Mouse (Mus musculus): ENCODE measurements at regions not wholly inside any gene's neighbourhood (a gene's known extent, or its start where the extent isn't known, plus 50 kb on each side); places are given as distances from the start of the nearest gene placed in this dataset.

- DNase-seq (ENCODE audit: low read depth) = no peak
Observed at GRCm38 (mm10) chr8:54330106-54330505, 199.3 kb upstream of the Asb5 start.

- DNase-seq (ENCODE audit: low read depth) = peak; percentile 3
Observed at GRCm38 (mm10) chr8:54331883-54332282, 197.5 kb upstream of the Asb5 start.

DNA sequence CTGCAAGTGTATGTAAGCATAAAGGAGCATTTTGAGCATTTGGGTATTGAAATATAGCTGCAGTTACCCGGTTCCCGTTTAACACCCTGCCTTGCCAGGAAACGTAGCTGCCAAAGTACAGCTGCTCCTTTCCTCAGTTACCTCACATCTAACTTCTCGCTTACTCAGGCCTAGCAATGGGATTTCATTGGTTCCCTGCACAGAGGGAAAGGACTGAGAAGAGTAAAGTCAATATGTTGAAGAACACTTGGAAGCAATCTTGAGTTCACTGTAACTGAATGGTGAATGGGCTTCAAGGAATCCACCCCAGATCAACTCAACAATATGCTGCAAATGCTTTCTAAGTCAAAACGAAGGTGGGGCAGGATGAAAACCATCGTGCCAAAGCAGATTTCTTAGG is 178.3 kb upstream of the Asb5 start:
- no peak for DNase-seq (ENCODE audit: low read depth)

DNA sequence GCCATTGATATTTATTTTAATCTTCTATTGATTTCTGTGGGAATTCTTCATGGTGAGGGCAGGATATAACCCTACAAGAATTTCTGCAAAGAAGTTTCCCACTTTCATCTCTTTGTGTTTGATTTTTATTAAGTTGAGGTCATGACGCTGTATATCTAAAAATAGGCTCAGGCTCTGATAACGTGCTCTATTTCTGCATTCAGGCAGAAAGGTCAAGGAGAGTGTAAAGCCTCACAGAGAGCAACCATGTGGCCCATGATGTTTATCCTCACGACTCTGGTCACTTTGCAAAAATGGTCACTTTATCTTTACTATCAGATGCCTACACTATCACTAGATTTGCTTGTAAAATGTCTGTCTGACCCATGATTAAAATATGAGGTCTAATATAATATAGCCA is 167.7 kb upstream of the Asb5 start:
- DNase-seq (ENCODE audit: low read depth) = no peak

- DNase-seq (ENCODE audit: low read depth) = no peak
Observed at GRCm38 (mm10) chr8:54370501-54370900, 158.9 kb upstream of the Asb5 start.

- no peak for DNase-seq (ENCODE audit: low read depth)
Observed at GRCm38 (mm10) chr8:54371073-54371472, 158.3 kb upstream of the Asb5 start.

DNA sequence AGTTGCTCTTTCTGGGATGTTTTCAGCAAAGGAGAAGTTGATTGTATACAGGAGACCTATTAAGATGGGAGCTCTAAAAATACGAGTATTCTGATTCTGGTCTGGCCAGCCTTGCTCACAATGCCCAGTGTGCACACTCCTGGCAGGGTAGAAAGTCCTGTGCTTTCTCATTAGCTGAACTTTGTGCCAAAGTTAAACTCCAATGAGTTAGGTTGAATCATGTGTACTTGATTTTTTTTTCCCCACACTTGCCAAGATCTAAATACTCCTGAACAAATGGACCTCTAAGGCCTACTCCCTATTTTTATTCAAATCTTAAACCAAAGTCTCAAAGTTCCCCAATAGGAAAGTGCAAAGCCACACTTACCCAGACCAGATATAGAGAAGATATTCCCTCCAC is 156.5 kb upstream of the Asb5 start:
- DNase-seq (ENCODE audit: low read depth) = no peak

GRCm38 (mm10) chr8:54375373-54376098 is 153.8 kb upstream of the Asb5 start:
- no peak for DNase-seq (ENCODE audit: low read depth)

DNA sequence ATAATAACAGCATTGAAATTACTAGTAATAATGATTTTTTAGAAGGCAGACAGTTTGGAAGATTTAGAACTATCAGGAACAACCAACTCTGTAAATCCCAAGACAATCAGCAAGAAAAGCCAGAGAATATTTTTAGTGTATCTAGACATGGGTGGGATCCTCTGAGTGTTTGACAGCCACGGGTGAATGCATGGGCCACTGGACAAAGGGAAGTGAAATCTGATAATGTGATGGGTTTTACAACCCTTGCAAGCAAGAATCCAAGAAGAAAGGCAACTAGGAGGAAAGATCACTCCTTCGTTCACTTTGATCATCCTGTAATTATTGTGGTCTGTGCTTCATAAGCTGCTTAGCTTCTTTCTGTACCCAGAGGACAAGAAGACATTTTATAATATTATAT is 149.2 kb upstream of the Asb5 start:
- no peak for DNase-seq (ENCODE audit: low read depth)

- DNase-seq (ENCODE audit: low read depth) = no peak
Observed at GRCm38 (mm10) chr8:54392866-54393265, 136.5 kb upstream of the Asb5 start.

DNA sequence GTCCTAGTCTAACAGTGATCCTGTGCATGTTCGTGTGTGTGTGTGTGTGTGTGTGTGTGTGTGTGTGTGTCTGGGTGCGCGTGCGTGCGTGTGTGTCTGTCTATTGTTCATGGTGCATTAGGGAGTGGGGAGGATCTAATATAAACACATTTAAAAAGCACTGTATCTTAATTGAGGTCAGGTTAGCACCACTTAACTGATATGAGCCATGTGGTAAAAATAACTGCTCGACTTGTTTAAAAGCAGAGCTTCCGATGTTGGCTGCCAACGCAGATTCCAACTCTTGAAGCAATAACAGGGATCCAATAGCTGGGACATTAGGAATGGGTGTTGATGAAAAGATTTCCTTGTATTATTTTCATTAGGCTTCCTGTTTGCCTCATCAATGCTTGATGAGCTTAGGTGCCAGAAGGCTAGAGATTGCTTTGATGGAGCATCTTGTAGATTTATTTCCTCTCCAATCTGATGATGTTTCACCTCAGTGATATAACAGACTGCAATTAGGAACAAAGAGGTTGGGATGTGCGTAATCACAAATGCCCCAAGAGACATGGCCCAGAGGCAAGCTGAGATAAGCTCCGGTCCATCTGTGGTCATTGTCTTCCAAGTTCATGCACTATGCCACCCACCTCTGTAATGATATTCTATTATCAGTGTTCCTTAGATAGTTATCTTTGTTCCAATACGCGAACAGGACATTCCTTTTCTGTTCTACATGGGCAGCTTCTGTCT is 135.7 kb upstream of the Asb5 start:
- DNase-seq (ENCODE audit: low read depth) = no peak

- DNase-seq (ENCODE audit: low read depth) = no peak
Observed at GRCm38 (mm10) chr8:54405723-54406122, 123.7 kb upstream of the Asb5 start.

DNA sequence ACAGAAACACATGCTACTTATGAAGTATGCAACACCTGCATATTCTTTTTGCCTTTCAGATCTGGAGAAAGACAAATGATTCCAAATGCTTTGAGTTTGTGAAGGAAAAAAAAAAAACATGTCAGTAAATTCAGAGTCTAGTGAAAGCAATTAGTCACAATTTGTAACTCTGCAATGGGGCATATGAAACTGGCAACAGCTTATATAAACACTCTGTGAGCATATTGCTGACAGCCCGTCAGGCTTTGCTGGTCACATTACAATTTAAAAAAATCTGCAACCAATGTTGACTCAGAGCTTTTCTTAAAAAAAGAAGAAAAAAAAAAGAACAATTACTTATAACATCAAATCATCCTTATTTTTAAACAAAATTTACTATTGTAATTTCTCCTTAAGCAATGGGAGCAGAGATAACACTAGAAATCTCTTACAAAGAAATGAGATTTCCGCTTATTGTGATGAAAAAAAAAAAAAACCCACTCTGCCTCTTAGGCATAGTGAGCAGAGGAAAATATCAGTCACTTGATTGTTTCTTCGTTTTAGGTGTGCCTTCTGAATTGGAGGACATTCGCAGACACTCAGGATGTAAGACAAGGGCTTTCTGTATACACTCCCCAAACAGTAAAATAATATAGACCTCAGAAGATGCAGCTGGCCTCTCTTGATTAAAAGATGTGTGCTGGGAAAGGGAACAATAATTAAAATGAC is 115.1 kb upstream of the Asb5 start:
- no peak for DNase-seq (ENCODE audit: low read depth)

DNA sequence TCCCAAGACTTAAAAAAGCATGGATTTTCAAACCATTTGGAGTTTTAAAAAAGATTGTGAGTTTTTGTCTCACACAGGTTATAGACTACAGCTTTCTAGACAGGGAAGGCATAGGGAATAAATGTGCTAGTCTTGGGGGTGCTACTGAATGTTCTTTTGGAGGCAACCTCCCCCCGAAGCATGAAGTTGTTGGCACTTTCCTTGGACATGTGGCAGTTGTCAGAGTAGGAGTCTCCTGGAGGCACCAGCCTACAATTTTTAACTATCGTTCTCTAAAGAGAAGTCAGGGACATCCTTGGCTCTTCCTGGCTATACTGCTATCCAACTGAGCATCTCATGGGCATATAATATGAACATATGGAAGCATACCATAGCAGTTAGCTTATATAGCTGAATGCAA is 112.7 kb upstream of the Asb5 start:
- no peak for DNase-seq (ENCODE audit: low read depth)

- DNase-seq (ENCODE audit: low read depth) = no peak
Observed at GRCm38 (mm10) chr8:54418035-54418434, 111.3 kb upstream of the Asb5 start.

DNA sequence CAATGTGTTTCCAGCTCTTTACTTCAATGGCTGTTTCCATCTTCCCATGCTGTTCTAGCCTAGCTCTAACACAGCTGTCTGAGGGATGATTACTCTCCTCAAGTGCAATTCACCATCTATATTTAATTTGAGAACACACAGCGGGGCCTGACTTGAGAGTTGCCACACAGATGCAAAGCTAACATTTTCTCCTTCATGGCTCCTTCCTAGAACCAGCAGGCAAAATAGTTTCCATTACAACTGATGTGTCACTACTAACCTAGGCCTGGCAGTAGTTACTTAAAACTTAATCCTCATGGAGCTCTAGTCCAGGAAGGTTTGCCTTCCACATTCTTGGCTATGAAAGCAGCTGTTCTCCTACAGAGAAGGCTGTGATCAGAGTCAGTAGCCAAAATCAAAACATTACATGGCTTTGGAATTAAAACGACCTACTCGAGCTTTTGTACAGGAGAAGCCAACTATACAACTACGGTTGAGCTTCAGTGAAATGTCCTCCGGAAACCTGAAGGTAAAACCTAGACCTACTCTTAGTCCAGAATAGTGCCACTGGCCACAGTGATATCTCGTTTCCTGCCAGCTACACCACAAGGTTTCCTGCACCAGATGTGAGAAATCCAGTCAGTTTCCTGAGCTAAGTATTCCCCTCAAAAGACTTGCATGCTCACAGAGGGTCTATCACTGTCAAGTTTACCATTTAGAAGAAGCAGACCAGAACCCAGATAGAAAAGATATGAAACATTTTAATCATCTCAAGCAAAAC is 108.9 kb upstream of the Asb5 start:
- peak; percentile 29 for DNase-seq (ENCODE audit: low read depth)

- DNase-seq (ENCODE audit: low read depth) = no peak
Observed at GRCm38 (mm10) chr8:54425039-54425438, 104.3 kb upstream of the Asb5 start.

DNA sequence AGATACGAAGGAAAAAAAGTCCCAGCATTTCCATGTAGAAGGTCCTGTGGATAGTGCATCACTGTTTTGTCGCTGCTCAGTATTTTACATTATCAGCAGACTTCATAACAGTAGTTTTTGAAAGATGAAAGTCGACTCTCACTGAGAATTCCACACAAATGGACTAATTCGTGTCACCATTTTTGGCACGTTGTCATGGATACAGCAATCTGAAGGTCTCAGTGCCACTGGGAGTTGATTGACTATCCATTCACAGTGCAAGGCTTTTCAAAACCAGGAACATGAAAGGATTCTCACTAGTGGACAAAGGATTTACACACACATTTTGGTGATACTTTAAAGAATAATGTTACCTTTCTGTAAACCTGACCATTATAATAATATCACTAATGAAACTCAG is 93.7 kb upstream of the Asb5 start:
- no peak for DNase-seq (ENCODE audit: low read depth)

- no peak for DNase-seq (ENCODE audit: low read depth)
Observed at GRCm38 (mm10) chr8:54441143-54441542, 88.2 kb upstream of the Asb5 start.

GRCm38 (mm10) chr8:54442395-54442794 is 87.0 kb upstream of the Asb5 start:
- DNase-seq (ENCODE audit: low read depth) = no peak

DNA sequence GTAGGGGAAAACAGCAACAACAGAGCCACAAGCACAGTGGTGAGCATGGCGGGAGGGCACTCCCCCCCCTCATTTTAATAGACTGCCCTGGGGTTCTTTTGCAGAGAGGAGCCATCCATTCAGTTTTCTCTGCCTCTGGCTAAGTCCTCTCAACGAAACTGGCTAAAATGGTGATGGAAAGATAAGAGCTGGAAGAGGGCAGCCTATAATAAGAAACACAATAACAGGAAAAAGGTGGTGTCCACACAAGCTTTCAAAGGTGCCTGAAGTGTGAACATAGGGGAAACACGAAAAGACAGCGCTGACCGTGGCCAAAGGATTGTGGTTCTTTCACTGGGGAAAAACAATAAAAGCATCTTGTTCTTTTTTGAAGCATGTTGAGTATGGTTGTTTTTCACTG is 83.0 kb upstream of the Asb5 start:
- DNase-seq (ENCODE audit: low read depth) = no peak

- DNase-seq (ENCODE audit: low read depth) = peak; percentile 7
Observed at GRCm38 (mm10) chr8:54449811-54450210, 79.6 kb upstream of the Asb5 start.

Data from fibroblast of lung, adult 2 months (primary cell).